ENCODE assay signal across 9 mouse cellular contexts in the genomic region with DNA sequence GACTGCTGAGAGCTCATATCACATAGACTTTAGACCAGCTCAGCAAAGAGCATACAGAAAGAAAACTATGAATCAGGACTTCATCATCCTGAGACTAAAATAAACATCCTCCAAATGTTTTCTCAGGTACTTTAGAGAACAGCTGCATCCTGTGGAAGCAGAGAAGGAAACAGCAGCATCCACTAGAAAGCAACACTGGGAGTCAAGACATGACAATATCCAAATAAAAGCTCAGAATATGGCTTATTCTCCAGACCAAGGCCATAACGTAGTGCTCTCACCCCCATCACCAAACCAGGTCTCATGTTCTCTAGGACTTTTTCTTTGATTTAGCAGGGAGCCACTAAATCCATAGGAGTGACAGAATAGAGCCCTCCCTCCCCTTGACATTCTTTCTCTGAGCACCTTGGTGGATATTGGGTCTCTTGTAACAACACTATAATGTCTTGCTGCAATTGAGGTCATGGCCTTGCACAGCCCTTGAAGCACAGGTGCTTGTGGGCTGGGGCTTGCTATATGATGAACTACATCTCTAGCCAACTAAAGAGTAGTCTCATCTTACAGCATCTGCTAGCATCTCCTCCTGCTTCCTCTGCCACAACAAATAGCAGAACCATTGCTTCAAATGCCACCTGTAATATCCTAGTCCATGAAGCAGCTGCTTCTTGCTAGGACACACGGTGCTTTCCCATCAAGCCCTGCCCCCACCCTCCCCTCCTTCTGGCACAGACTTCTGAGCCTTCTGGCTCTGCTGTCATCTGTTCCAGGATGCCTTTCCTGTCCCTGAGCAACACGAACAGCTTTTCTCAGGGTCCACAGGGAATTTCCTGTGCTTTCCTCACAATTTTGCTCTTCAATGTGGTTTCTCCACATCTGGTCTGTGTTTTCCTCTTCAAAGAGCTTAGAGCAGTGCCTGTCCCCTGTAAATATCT.
DNase-seq lines count a peak whose midpoint lies in the region; ATAC-seq and TF ChIP-seq lines count a peak whose summit lies in the region.
"Had no signal": no experiment of that assay in that cellular context is flagged by ENCODE, and none has a peak within 500 bp of the region (broad histone marks: within the 10 kb centered on the region; RNA-seq: fewer than 3 reads in every experiment).

No protein-coding gene starts in this region.

- H3K27ac ChIP-seq in lung, postnatal 0 days (ENCODE audit: low read length) = no peak overlapping the region
- peak overlapping the region; percentile 67 for H3K27ac ChIP-seq in heart, postnatal 0 days (ENCODE audit: low read depth)
- 0 out of 2 replicates have a peak overlapping the region, but pooled peaks have one; percentile 7 for H3K27ac ChIP-seq in limb, embryonic 15.5 days
- H3K27ac ChIP-seq: liver, embryonic 13.5 days had no signal

- no peaks in the 10 kb centered on the region for H3K4me1 ChIP-seq in lung, postnatal 0 days (ENCODE audit: insufficient read depth, low read depth, low read length)
- H3K4me1 ChIP-seq in lung, adult 2 months (ENCODE audit: control insufficient read depth, insufficient read depth, low read length) = no peaks in the 10 kb centered on the region
- peaks cover 27% of the 10 kb centered on the region for H3K4me1 ChIP-seq in heart, postnatal 0 days (ENCODE audit: control insufficient read depth, insufficient read depth)
- no peaks in the 10 kb centered on the region for H3K4me1 ChIP-seq in limb, embryonic 15.5 days
- H3K4me1 ChIP-seq: liver, embryonic 13.5 days had no signal

- H3K9ac ChIP-seq in lung, postnatal 0 days (replicated peaks; ENCODE audit: low read depth) = no peak overlapping the region
- H3K9ac ChIP-seq in heart, postnatal 0 days (replicated peaks; ENCODE audit: low read depth, low read length) = no peak overlapping the region
- no peak overlapping the region for H3K9ac ChIP-seq in limb, embryonic 15.5 days
- H3K9ac ChIP-seq: liver, embryonic 13.5 days had no signal

- H3K9me3 ChIP-seq in lung, postnatal 0 days (ENCODE audit: low read length) = no peaks in the 10 kb centered on the region
- H3K9me3 ChIP-seq in heart, postnatal 0 days (replicated peaks; ENCODE audit: control insufficient read depth, low read length) = no peaks in the 10 kb centered on the region
- no peaks in the 10 kb centered on the region for H3K9me3 ChIP-seq in limb, embryonic 15.5 days
- H3K9me3 ChIP-seq: liver, embryonic 13.5 days had no signal

- no peak for TF ChIP-seq CTCF in lung, postnatal 0 days (IDR thresholded peaks at IDR 0.05)
- no peak for TF ChIP-seq CTCF in lung, adult 2 months (IDR thresholded peaks at IDR 0.05; ENCODE audit: insufficient read depth, low read length)
- no peak for TF ChIP-seq CTCF in heart, postnatal 0 days (IDR thresholded peaks at IDR 0.05; ENCODE audit: low read depth)

- peak; percentile 43 for DNase-seq in adrenal gland, postnatal 14 days
- no peak for DNase-seq in adrenal gland, adult 18-20 months (ENCODE audit: low spot score in 2 of 2)
- no peak for DNase-seq in lung, postnatal 0 days (ENCODE audit: low spot score)
- no peak for DNase-seq in lung, adult 2 months
- peak; percentile 36 for DNase-seq in heart, postnatal 0 days (ENCODE audit: low spot score)
- no peak for DNase-seq in thymus, postnatal 10 days (ENCODE audit: low spot score in 2 of 2)
- no peak for DNase-seq in thymus, adult 18-20 months
- DNase-seq: liver, embryonic 13.5 days had no signal

- TF ChIP-seq POLR2A in lung, adult 2 months (IDR thresholded peaks at IDR 0.05; ENCODE audit: borderline replicate concordance, extremely low read depth, low read depth, low read length) = no peak

- peak; percentile 62 for ATAC-seq in lung, postnatal 0 days
- ATAC-seq in heart, postnatal 0 days (ENCODE audit: insufficient read depth, low read depth) = peak; percentile 69; the same call in 1 of the 2 replicates
- ATAC-seq in limb, embryonic 15.5 days (ENCODE audit: insufficient number of reproducible peaks, low FRiP score, low TSS enrichment, low read depth) = peak; percentile 44; the same call in 1 of the 2 replicates

- H3K36me3 ChIP-seq in lung, postnatal 0 days (ENCODE audit: insufficient read depth, low read length) = no peaks in the 10 kb centered on the region
- H3K36me3 ChIP-seq in heart, postnatal 0 days (replicated peaks; ENCODE audit: control insufficient read depth, insufficient read depth, low read length) = no peaks in the 10 kb centered on the region
- H3K36me3 ChIP-seq in limb, embryonic 15.5 days = no peaks in the 10 kb centered on the region
- H3K36me3 ChIP-seq: liver, embryonic 13.5 days had no signal

- H3K27me3 ChIP-seq in lung, postnatal 0 days (replicated peaks; ENCODE audit: insufficient read depth, low read length) = no peaks in the 10 kb centered on the region
- no peaks in the 10 kb centered on the region for H3K27me3 ChIP-seq in heart, postnatal 0 days (ENCODE audit: control insufficient read depth, insufficient read depth, low read length)
- no peaks in the 10 kb centered on the region for H3K27me3 ChIP-seq in limb, embryonic 15.5 days
- H3K27me3 ChIP-seq: liver, embryonic 13.5 days had no signal

- H3K4me2 ChIP-seq in lung, postnatal 0 days (replicated peaks; ENCODE audit: low read depth, low read length) = no peak overlapping the region
- no peak overlapping the region for H3K4me2 ChIP-seq in heart, postnatal 0 days (ENCODE audit: low read depth, low read length)
- no peak overlapping the region for H3K4me2 ChIP-seq in limb, embryonic 15.5 days
- H3K4me2 ChIP-seq: liver, embryonic 13.5 days had no signal

- WGBS in lung, postnatal 0 days = 12% methylated on average over 3 of the region's 3 CpGs
- WGBS in lung, adult 2 months = 12% methylated on average over 3 of the region's 3 CpGs
- WGBS in heart, postnatal 0 days = 22% methylated on average over 3 of the region's 3 CpGs
- 14% methylated on average over 3 of the region's 3 CpGs for WGBS in limb, embryonic 15.5 days

- H3K4me3 ChIP-seq in lung, postnatal 0 days (ENCODE audit: low read depth, low read length) = no peak overlapping the region
- H3K4me3 ChIP-seq in lung, adult 2 months (replicated peaks; ENCODE audit: extremely low read depth, low read depth, low read length) = no peak overlapping the region
- H3K4me3 ChIP-seq in heart, postnatal 0 days (ENCODE audit: low read depth, low read length) = no peak overlapping the region
- no peak overlapping the region for H3K4me3 ChIP-seq in limb, embryonic 15.5 days
- H3K4me3 ChIP-seq: liver, embryonic 13.5 days had no signal

- 0 out of 2 replicates have a peak, but pooled peaks have one; percentile 14 for TF ChIP-seq EP300 in lung, postnatal 0 days (IDR thresholded peaks at IDR 0.05)
- 0 out of 2 replicates have a peak, but pooled peaks have one; percentile 25 for TF ChIP-seq EP300 in heart, postnatal 0 days (IDR thresholded peaks at IDR 0.05; ENCODE audit: low read depth)

Comparison
In these comparisons a context has a peak if more than half of its experiments do, and no peak if none do; other contexts are left out.
1. DNase-seq: peak in adrenal gland, postnatal 14 days (single experiment) and heart, postnatal 0 days (single experiment); none in adrenal gland, adult 18-20 months (0 of 2), lung, postnatal 0 days (single experiment), lung, adult 2 months (single experiment), thymus, postnatal 10 days (0 of 2) and thymus, adult 18-20 months (0 of 2).
2. Peak in every context shown above with its lines, with median percentiles within 50 percentile points of each other: ATAC-seq.